Mouse (Mus musculus): ENCODE data around the gene Twf2.

DNA sequence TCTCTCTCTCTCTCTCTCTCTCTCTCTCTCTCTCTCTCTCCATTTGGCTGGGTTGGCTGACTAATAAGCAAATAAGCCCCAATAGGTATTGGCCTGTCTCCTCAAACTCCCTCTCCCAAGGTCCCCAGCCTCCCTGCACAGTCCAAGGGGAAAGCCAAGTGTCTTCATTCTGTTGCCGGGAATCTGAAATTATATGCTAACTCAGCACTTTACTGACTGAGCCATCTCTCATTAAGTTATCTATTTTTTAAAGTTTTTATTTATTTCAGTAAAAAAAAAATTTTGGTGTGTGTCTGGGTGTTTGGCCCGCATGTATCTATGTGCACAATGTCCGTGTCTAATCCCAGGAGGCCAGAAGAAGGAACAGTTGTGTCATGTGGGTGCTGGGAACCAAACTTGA lies 1.0 kb upstream of the Twf2 start:
- TF ChIP-seq CTCF (IDR thresholded peaks at IDR 0.05; ENCODE audit: low read depth, low read length) (no peak), POLR2A (IDR thresholded peaks at IDR 0.05; ENCODE audit: borderline replicate concordance, low read depth, low read length) (no peak)
